Mouse (Mus musculus) ES-E14 (cell line): Measurements from ENCODE around the gene 1110051M20Rik. TPM values are rescaled to one million over a fixed set of nuclear protein-coding genes. Genes with fewer than 3 reads are reported as not detected.
A peak's percentile ranks its signal among the peaks of the same experiment; 100 is the strongest.

ENCODE experiments used
- DNase-seq: peaks from one replicate; pipeline ENCODE4 v3.0.0-alpha.2; 2013; ENCODE audit warnings: low read depth, low spot score
- H3K27ac ChIP-seq: 2 replicates; pipeline ENCODE4 v1.5.1; 2012; ENCODE audit warnings: low read depth, mild to moderate bottlenecking, low read length, moderate library complexity, mixed read lengths; ENCODE audit not compliant: poor library complexity, insufficient read depth, severe bottlenecking
- H3K36me3 ChIP-seq: 2 replicates; pipeline ENCODE4 v1.6.1; 2012; ENCODE audit warnings: mild to moderate bottlenecking, low read length, moderate library complexity, mixed read lengths; ENCODE audit not compliant: control insufficient read depth, poor library complexity, insufficient read depth, severe bottlenecking
- H3K4me1 ChIP-seq, 2 experiments: fragments of 150-350 bp in 1 of 2; sonication (generic) in 1 of 2; 2 replicates each; pipeline ENCODE4 v1.6.1; 2012; ENCODE audit warnings: low read length in 2 of 2, mild to moderate bottlenecking in 1 of 2, mixed read lengths in 1 of 2; ENCODE audit not compliant: control insufficient read depth in 2 of 2, insufficient read depth in 2 of 2, poor library complexity in 1 of 2
- H3K4me3 ChIP-seq, 2 experiments: fragments of 150-350 bp in 1 of 2; sonication (generic) in 1 of 2; 2 replicates each; pipeline ENCODE4 v1.5.1; 2012; ENCODE audit warnings: low read length in 2 of 2, low read depth in 1 of 2, mild to moderate bottlenecking in 1 of 2, mixed read lengths in 1 of 2; ENCODE audit not compliant: insufficient read depth in 1 of 2, poor library complexity in 1 of 2, severe bottlenecking in 1 of 2
- H3K9ac ChIP-seq: 2 replicates; pipeline ENCODE4 v1.6.1; 2012; ENCODE audit warnings: low read depth, mild to moderate bottlenecking, low read length, mixed read lengths; ENCODE audit not compliant: poor library complexity, insufficient read depth, severe bottlenecking
- H3K9me3 ChIP-seq: fragments of 150-350 bp; sonication (generic); 2 replicates; pipeline ENCODE4 v1.6.1; 2012; ENCODE audit warnings: low read depth, mild to moderate bottlenecking, low read length; ENCODE audit not compliant: control insufficient read depth, insufficient read depth
- CHD2 ChIP-seq: IDR thresholded peaks from 2 replicates; pipeline ENCODE4 v1.6.1; 2014; ENCODE audit warnings: mild to moderate bottlenecking, low read depth, low read length, inconsistent platforms
- HCFC1 ChIP-seq: IDR thresholded peaks from 2 replicates; pipeline ENCODE4 v1.6.1; 2012; ENCODE audit warnings: low read length, inconsistent platforms, borderline replicate concordance; ENCODE audit not compliant: insufficient read depth
- MAFK ChIP-seq: IDR thresholded peaks from 2 replicates; pipeline ENCODE4 v1.6.1; 2014; ENCODE audit warnings: mild to moderate bottlenecking, low read depth, low read length, inconsistent platforms; ENCODE audit not compliant: insufficient read depth
- ZC3H11A ChIP-seq: IDR thresholded peaks from 2 replicates; pipeline ENCODE4 v1.6.1; 2012; ENCODE audit warnings: low read depth, mild to moderate bottlenecking, inconsistent platforms, low read length, borderline replicate concordance
- ZNF384 ChIP-seq: IDR thresholded peaks from 2 replicates; pipeline ENCODE4 v1.6.1; 2012; ENCODE audit warnings: low read depth, low read length, inconsistent platforms
- in situ Hi-C, 2 experiments: fragments of 600-800 bp; cut with MboI; formaldehyde crosslinking; loops; one replicate each; pipeline ENCODE4 v1.15.1; 2025; ENCODE audit warnings: low sequenced_read_pairs in 2 of 2, inconsistent platforms in 1 of 2; ENCODE audit not compliant: unreplicated experiment in 2 of 2
- total RNA-seq: library from RNA; depleted of rRNA; stranded (reverse); fragments of 300-350 nt; gene quantifications from 2 replicates; pipeline ENCODE4 v1.2.3, GENCODE M21; 2012

1110051M20Rik gene
- total RNA-seq, 1 experiment = 12.4 TPM

GRCm38 (mm10) chr2:91470055-91470647 is 25.6 kb upstream of the 1110051M20Rik start:
- H3K36me3 ChIP-seq = peaks cover 10% of the 10 kb centered on the region; the same call in 1 of the 2 replicates
- H3K27ac ChIP-seq = no peak overlapping the region
- H3K4me3 ChIP-seq = no peak overlapping the region

DNA sequence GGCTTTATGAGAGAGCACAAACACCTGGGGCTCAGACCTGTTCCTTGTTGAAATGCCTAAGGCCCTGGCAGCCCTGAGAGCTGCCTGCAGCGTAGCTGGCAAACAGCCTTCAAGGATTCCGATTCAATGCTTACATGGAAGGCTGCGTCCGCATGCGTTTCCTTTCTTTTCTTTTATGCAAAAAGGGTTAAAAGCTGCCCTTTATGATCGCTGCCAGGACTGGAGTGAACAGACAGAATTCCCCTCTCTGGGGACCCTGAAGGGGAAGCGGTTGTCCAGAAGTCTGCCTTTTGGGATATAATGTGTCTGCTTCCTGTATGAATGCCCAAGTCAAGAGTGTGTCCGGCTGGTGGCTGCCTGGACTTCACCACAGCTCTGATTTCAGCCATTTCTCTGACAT is 23.1 kb upstream of the 1110051M20Rik start:
- Histone ChIP-seq H3K4me1 (peaks cover 0 to 2% of the 10 kb centered on the region in 2 experiments; a peak in 2 of 4 replicates), H3K36me3 (no peaks in the 10 kb centered on the region; the same call in 1 of the 2 replicates), H3K9me3 (no peaks in the 10 kb centered on the region), H3K9ac (no peak overlapping the region), H3K4me3 (no peak overlapping the region), H3K27ac (no peak overlapping the region)
- no peak for DNase-seq
- in situ Hi-C loops = no loop called here
- TF ChIP-seq MAFK (no peak), ZNF384 (no peak), ZC3H11A (no peak), HCFC1 (no peak), CHD2 (no peak)

More at GRCm38 (mm10) chr2:91470055-91470647, 25.6 kb upstream of the 1110051M20Rik start:
- no peak for TF ChIP-seq MAFK
- TF ChIP-seq CHD2 = no peak
- no peak for TF ChIP-seq ZNF384
- TF ChIP-seq ZC3H11A = no peak
- TF ChIP-seq HCFC1 = no peak
- no peak overlapping the region for H3K9ac ChIP-seq
- no peaks in the 10 kb centered on the region for H3K9me3 ChIP-seq
- no peak for DNase-seq
- peaks cover 0 to 9% of the 10 kb centered on the region in 2 experiments; a peak in 1 of 4 replicates for H3K4me1 ChIP-seq
- in situ Hi-C loops = loop anchor here in 1 of 2 experiments (10.0 kb wide), 1 partner anchor 185 kb away; no protein-coding TSS in a partner anchor

GRCm38 (mm10) chr2:91465934-91466333 is 21.4 kb upstream of the 1110051M20Rik start:
- Histone ChIP-seq H3K36me3 (no peaks in the 10 kb centered on the region; the same call in 1 of the 2 replicates), H3K27ac (no peak overlapping the region), H3K4me1 (peaks cover 0 to 3% of the 10 kb centered on the region in 2 experiments; a peak in 2 of 4 replicates), H3K9ac (no peak overlapping the region), H3K9me3 (no peaks in the 10 kb centered on the region), H3K4me3 (no peak overlapping the region)
- in situ Hi-C loops = no loop called here
- DNase-seq = no peak
- TF ChIP-seq ZC3H11A (no peak), CHD2 (no peak), HCFC1 (no peak), MAFK (no peak), ZNF384 (no peak)

GRCm38 (mm10) chr2:91462681-91463080 is 18.2 kb upstream of the 1110051M20Rik start:
- H3K4me1 ChIP-seq = peaks cover 0 to 4% of the 10 kb centered on the region in 2 experiments; a peak in 2 of 4 replicates
- TF ChIP-seq HCFC1 = no peak
- TF ChIP-seq CHD2 = no peak
- no peak for TF ChIP-seq ZC3H11A
- TF ChIP-seq ZNF384 = no peak
- no peak for TF ChIP-seq MAFK
- H3K4me3 ChIP-seq = 0 out of 4 replicates have a peak overlapping the region, but pooled peaks of 1 of the 2 experiments have one; percentile 10
- H3K9ac ChIP-seq = peak overlapping the region; percentile 18; the same call in 1 of the 2 replicates
- no peaks in the 10 kb centered on the region for H3K36me3 ChIP-seq
- no peak for DNase-seq
- H3K9me3 ChIP-seq = no peaks in the 10 kb centered on the region
- no peak overlapping the region for H3K27ac ChIP-seq
- in situ Hi-C loops = no loop called here
